Mouse (Mus musculus) kidney, postnatal 10 days (tissue): ENCODE data around the gene Arpc1b.
"Not testable (repeated sequence)": the region's sequence is repeated elsewhere in the genome, so short reads cannot be mapped to it uniquely, and the experiment has no call there.

Source experiments
- DNase-seq: peaks from one replicate; pipeline ENCODE4 v3.0.0; 2021; ENCODE audit warnings: mixed read lengths

The Arpc1b gene

DNA sequence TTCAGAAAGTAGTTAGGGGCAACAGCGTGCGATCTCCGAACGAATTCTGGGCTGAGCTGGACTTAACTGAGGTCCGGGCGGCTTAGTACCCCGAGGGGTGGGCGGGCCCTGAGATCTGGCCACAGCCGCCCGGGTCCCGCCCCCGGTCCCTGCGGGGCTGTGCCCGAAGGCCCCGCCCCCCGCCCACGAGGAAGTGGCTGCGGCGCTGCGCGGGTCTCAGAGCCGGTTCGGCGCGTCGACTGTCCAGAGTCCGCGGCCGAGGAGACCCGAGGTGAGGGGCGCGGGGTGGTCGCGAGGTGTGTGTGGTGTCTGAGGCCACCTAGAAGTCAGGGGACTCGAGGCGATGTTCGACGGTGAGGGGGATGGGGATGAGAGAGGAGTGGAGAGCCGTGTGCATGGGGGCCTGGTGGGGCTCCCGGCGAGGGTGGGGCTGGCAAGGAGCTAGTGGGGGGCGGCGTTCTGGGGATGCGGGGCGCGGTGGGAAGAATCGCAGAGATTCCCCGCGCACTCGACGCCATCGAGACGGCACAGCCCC, at the start of gene Arpc1b:
Arpc1b (plus strand) TSS at position 145 of the 535 bp plus-strand sequence.
- peak; percentile 90 for DNase-seq

- DNase-seq, result no peak
These were observed 49.2 kb upstream of the Arpc1b start for GRCm38 (mm10) chr5:145064765-145065340.

DNA sequence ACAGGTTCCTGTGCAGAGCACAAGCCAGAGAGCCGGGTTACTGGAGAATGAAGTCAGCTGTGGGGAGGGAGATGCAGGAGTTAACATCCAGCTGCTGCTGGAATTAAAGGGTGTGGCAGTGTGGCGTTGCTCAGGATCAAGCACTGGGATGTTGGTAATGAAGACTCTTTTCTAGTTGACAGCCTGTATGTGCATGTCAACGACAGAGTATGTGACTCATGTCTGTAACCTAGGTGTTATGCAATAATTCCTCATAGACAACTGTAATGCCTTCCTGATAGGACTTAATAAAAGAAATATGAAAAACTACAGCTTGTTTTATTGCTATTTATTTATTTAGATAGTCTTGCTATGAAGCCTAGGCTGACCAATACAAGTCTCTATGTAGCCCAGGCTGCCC, 45.2 kb upstream of the Arpc1b start:
- DNase-seq, result no peak

DNA sequence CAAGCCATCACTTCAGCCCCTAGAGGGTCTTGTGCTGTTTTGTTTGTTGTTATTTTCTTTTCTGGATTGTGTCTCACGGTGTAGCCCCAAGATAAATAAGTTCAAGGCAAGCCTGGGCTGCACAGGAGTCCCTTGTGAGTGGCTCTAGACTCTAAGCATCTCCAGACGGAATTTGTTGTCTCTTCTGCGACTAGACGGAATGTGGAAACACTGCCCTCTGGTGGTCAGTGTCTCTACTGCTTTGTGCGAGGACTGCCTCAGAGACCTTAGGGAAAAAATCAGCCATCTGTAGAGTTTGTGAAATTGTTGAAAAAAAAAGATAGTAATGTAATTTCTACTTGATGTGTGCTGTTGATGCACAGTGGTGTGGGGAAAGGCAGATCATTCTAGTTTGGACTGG, 44.3 kb upstream of the Arpc1b start:
- DNase-seq, result peak; percentile 87

DNA sequence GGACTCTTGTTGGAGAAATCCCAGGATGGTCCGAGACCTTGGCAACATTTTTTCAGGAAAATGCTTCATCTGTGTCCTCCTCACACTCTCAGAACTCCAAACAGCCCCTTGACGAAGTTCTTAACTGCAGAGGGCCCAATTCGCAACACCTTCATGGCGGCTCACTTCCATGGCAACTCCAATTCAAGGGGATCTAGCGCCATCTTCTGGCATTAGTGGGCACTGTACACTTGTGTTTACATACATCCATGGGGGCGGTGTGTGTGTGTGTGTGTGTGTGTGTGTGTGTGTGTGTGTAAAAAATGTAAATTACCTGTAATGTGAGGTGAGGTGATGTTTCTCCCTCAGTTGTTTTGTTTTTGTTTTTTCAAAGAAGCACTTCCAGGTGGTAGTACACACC, 42.7 kb upstream of the Arpc1b start:
- peak; percentile 15 for DNase-seq

GRCm38 (mm10) chr5:145075081-145075480, 38.9 kb upstream of the Arpc1b start:
- no peak for DNase-seq

DNA sequence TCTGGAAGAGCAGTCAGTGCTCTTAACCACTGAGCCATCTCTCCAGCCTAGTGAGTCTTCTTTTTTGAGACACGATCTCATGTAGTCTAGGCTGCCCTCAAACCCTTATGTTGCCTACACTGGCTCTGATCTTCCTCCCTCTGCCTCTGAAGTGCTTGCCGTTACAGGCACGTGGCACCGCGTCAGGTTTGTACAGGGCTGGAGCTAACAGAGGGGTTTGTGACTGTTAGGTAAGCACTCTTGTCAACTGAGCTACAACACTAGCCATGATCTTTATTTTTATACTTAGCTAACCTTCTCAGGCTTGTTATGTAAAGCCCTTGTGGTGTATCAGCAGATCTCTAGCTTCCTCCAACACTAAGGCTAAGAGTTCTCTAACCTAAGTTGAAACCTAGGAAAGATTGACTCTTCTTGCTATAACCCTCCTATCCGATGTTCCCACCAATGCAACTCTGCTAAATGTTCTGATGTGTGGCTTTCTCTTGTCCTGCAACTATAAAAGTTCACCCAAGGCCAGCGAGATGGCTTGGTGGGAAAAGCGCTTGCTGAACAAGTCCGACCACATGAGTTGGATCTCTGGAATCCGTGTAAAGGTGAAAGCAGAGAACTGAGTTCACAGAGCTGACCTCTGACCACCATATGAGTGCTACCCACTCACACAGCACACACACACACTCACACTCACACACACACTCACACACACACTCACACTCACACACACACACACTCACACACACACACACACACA, 32.0 kb upstream of the Arpc1b start:
- no peak for DNase-seq

DNA sequence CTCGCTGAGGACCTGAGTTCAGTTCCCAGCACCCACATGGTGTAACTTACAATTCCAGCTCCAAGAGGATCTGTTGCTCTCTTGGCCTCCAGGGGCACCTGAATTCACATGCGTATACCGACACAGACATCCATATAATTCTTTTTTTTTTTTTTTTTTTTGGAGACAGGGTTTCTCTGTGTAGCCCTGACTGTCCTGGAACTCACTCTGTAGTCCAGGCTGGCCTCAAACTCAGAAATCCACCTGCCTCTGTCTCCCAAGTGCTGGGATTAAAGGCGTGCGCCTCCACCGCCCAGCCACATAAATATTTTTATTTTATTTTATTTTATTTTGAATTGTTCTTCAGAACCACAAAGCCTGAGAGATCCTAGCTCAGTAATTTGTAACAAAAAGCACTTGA, 30.8 kb upstream of the Arpc1b start:
- not testable (repeated sequence) for DNase-seq

GRCm38 (mm10) chr5:145083632-145084451, 30.2 kb upstream of the Arpc1b start, which contains the start of the genes Arpc1a and Kpna7:
Arpc1a (plus strand) TSS chr5:145083830.
Kpna7 (minus strand) TSS chr5:145084030.
- peak; percentile 98 for DNase-seq

DNA sequence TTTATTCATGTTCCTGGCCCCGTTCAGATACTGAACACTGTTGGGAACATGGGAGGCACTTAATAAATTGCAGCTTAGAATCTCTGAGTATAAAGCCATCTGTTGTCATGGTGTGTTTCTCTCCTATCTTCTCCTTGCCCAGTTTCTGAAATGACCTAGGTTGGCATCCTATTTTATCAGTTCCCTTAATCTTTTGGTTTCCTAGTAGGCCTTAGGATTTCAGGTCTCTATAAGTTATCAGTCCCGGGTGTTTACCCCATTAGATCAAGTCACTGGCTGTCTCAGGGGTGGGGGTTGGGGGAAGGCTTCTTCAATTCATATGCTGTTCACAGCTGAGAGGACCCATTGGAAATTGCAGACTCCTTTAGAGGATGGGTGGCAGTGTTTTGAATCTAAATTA, 29.2 kb upstream of the Arpc1b start:
- no peak for DNase-seq

DNA sequence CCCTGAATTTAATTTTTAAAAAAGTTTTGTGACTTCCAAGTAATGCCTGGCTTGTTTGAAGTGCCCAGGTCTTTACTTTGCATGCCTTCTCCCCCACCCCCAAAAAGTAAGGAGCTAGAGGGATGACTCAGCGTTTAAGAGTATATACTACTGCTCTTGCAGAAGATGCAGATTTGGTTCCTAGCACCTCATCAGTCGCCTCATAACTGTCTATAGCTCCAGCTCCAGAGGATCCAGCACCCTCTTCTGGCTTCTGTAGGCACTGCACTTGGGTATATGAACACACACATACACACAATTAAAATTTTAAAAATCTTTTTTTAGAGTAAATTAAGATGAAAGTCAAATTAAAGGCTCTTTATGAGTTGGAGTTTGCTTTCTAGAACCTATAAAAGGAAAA, 25.8 kb upstream of the Arpc1b start:
- DNase-seq, result no peak

- DNase-seq, result no peak
These were observed 24.1 kb upstream of the Arpc1b start for GRCm38 (mm10) chr5:145089878-145090277.

DNA sequence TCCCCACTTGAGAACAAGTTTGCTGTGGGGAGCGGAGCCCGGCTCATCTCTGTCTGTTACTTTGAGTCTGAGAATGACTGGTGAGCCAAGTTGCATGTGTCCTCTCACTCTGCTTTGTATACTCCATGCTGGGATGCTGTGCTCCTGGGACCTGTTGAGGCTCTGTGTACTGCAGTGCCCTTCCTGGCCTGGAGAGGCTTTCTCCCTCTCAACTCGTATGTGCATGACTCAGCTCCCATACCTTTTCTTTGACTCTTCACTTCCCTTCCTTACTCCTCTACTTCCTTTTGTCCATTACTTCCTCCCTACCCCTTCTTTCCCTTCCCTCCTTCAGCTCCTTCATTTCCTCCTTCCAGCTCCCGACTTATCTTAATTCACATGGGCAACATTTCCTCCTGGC, 17.8 kb upstream of the Arpc1b start:
- no peak for DNase-seq

DNA sequence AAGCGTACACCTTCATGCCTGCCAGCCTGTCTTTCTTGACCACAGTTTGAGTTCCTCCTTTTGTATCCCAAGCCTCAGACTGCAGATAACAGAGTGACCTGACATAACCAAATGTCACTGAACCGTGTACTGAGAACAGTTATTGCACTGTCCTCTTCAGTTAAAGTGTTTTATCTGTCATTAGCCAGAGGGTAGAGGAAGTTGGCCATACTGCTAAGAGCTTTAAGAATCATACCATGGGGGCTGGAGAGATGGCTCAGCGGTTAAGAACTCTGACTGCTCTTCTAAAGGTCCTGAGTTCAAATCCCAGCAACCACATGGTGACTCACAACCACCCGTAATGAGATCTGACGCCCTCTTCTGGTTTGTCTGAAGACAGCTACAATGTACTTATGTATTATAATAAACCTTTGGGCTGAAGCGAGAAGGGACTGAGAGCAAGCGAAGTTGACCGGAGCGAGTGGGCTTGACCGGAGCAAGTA, 15.6 kb upstream of the Arpc1b start:
- DNase-seq, result no peak

DNA sequence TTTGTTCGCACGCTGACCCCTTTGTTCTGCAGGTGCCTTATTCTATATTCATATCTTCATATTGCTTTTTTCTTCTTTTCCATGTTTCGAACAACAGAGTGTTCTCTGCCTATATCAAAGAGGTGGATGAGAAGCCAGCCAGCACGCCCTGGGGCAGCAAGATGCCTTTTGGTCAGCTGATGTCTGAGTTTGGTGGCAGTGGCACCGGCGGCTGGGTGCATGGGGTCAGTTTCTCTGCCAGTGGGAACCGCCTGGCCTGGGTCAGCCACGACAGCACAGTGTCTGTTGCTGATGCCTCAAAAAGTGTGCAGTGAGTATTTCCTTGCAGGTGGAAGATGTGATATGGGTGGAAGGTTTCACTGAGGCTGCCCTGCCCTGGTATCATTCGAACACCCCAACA, 13.1 kb upstream of the Arpc1b start:
- no peak for DNase-seq

DNA sequence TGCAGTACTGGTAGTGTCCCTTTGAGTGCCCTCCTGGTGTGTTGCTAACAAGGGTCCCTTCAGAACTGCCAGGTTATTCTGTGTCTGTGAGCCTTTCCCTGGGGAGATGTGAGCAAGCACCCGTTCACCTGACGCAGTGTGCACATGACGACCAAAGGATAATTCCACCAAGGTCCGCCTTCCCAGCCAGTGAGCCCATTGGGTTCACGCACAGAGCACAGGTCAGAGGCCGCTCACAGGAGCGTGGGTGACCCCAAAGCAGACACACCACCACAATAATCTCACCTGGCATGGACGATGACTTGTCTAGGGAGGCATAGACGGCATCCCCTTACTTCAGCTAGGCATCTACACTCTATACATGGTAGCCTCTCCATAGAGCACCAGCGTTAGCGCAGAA, 12.6 kb upstream of the Arpc1b start:
- not testable (repeated sequence) for DNase-seq

DNA sequence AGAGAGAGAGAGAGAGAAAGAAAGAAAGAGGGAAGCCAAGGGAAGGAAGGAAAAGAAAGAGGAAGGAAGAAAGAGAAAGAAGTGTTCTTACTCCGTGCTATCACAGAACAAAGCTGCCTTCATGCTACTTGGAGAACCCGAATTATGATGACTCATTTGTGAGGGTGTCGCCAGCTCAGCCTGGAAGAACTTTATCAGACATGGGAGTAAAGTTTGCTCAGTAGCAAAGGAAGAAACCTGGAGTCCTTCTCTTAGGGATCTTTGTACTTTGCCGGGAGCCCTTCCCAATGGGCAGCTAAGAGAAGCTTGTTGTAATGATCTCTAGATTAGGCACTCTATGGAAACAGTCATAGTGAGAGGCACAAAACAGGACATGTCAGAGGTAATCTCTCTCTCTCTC, 11.3 kb upstream of the Arpc1b start:
- DNase-seq, result no peak

DNA sequence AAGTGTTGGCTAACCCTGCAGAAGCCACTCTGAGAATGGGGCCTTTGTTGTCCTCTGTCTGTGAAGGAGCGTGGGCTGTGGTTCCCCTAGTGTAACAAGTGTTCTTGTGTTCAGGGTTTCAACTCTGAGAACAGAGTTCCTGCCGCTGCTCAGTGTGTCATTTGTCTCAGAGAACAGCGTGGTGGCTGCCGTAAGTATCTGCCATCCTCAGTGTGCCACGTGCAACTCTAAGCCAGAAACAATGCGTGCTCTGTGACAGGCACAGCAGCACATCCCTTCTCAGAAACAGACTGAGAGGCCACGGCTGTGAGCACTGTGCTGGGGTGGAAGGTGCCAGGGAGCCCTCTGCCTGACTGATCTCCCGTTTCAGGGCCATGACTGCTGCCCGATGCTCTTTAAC, 9.7 kb upstream of the Arpc1b start:
- no peak for DNase-seq

DNA sequence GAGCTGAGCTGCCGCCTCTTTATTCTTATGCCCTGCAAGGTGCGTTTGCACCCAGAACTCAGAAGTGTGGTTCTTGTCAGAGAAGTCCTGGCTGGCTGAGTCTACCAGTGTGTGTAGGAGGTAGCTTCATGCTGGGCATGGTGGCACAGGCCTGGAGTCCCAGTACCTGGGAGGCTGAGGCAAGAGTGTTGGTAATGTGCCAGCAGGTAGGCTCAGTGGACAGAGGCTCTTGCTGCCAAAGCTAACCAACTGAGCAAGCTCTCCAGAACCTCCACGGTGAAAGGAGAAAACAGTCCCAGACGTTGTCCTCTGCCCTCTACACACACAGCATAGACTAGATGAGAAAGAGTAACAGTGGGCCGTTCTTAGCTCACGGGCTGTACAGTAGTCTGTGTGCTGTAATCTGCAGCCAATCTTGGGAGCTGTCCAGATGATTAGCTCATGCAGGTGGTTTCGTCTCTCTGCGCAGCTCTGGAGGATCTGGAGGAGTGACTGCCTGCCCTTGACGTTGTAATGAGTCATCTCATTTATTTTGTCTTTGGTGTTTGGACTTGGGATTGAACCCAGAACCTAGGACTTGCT, 8.2 kb upstream of the Arpc1b start:
- no peak for DNase-seq

DNA sequence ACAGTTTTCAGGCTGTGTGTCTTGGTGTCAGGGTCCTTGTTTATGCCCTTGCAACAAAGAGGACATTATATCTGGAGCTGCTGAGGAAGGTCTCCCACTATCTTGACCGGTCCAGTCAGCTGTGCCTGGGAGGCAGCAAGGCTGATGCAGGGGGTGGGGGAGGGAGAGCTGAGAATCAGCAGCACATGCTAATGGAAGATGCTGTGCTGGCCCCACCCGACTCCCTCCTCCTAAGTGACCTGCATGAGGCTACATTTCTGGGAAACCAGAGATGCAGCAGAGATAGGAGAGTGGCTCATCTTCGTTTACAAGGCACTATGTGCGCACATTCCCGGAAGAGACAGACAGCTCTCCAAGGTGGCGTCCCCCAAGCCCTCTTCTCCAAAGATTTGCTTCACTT, 3.6 kb upstream of the Arpc1b start:
- no peak for DNase-seq

- no peak for DNase-seq
These were observed 1.4 kb upstream of the Arpc1b start for GRCm38 (mm10) chr5:145112566-145112965.

DNA sequence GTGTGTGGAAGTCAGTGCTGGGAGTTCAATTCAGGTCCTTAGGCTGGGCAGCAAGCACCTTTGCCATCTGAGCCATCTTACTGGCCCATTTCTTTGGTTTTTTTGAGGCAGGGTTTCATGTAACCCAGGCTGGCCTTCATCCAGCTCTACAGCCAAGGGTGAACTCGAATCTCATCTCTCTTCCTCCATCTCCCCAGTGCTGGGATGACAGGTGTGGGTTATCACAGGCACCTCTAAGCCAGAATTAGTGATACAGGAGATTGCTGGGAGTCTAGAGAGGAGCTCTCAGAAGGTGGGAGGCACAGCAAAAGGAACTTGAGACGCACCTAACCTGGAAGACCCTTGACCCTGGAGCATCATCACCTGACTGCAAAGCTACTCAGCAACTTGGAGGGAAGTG, 599 bp upstream of the Arpc1b start:
- no peak for DNase-seq
